Mouse (Mus musculus) CH12.LX (cell line): ENCODE results near the gene Wbp2. TPM values are rescaled to one million over a fixed set of nuclear protein-coding genes. Genes with fewer than 3 reads are reported as not detected.

ENCODE experiments used
- DNase-seq: peaks from one replicate; pipeline ENCODE4 v3.0.0-alpha.2; 2013; ENCODE audit errors: extremely low read depth
- H3K27ac ChIP-seq: 2 replicates; pipeline ENCODE4 v1.5.1; 2012; ENCODE audit warnings: low read depth, mild to moderate bottlenecking, control low read depth, moderate library complexity; ENCODE audit not compliant: insufficient read depth
- H3K27me3 ChIP-seq: replicated peaks from 2 replicates; pipeline ENCODE3; 2012; ENCODE audit warnings: inconsistent platforms
- H3K36me3 ChIP-seq, 2 experiments: replicated peaks in 1 of 2; 2 replicates each; pipeline versions ENCODE3 to v1.6.1; 2012; ENCODE audit warnings: inconsistent platforms in 1 of 2, low read length in 1 of 2, mild to moderate bottlenecking in 1 of 2, mixed read lengths in 1 of 2, moderate library complexity in 1 of 2; ENCODE audit not compliant: control insufficient read depth in 1 of 2, insufficient read depth in 1 of 2
- H3K4me1 ChIP-seq, 2 experiments: 2 replicates each; pipeline ENCODE4 v1.6.1; 2012; ENCODE audit warnings: inconsistent platforms in 1 of 2, moderate library complexity in 1 of 2; ENCODE audit not compliant: insufficient read depth in 2 of 2, control insufficient read depth in 1 of 2
- H3K4me2 ChIP-seq: 2 replicates; pipeline ENCODE4 v1.6.1; 2012; ENCODE audit warnings: low read depth, mild to moderate bottlenecking, control low read depth; ENCODE audit not compliant: poor library complexity, insufficient read depth, severe bottlenecking
- H3K4me3 ChIP-seq, 3 experiments: fragments of 150-350 bp in 1 of 3; sonication (generic) in 1 of 3; replicated peaks in 1 of 3; 2 replicates each; pipeline versions ENCODE3 to v1.5.1; 2011 to 2012; ENCODE audit warnings: low read depth in 2 of 3, low read length in 2 of 3, mild to moderate bottlenecking in 2 of 3, moderate library complexity in 2 of 3, control low read depth in 1 of 3, improper control_type of control experiment in 1 of 3, inconsistent platforms in 1 of 3, mixed read lengths in 1 of 3; ENCODE audit not compliant: poor library complexity in 1 of 3
- H3K79me2 ChIP-seq: replicated peaks from 2 replicates; pipeline ENCODE4 v1.6.1; 2012; ENCODE audit warnings: mild to moderate bottlenecking, moderate library complexity; ENCODE audit not compliant: control insufficient read depth, poor library complexity, insufficient read depth, severe bottlenecking; ENCODE audit errors: extremely low read depth
- H3K9ac ChIP-seq: 2 replicates; pipeline ENCODE4 v1.6.1; 2012; ENCODE audit warnings: low read depth, mild to moderate bottlenecking, control low read depth, moderate library complexity; ENCODE audit not compliant: insufficient read depth
- H3K9me3 ChIP-seq: replicated peaks from 2 replicates; pipeline ENCODE3; 2012; ENCODE audit warnings: low read length, inconsistent platforms, mixed read lengths
- CHD1 ChIP-seq: IDR thresholded peaks from 2 replicates; pipeline ENCODE4 v1.6.1; 2012; ENCODE audit warnings: low read depth, low read length, improper control_type of control experiment, inconsistent platforms
- CHD2 ChIP-seq: IDR thresholded peaks from 2 replicates; pipeline ENCODE4 v1.6.1; 2011; ENCODE audit warnings: low read length, improper control_type of control experiment
- CTCF ChIP-seq, 2 experiments: IDR thresholded peaks in 1 of 2; conservative IDR thresholded peaks in 1 of 2; 2 replicates each; pipeline ENCODE4 v1.5.1; 2011 to 2012; ENCODE audit warnings: low read depth in 2 of 2, low read length in 2 of 2, improper control_type of control experiment in 1 of 2, inconsistent platforms in 1 of 2, mild to moderate bottlenecking in 1 of 2, moderate library complexity in 1 of 2
- E2F4 ChIP-seq: IDR thresholded peaks from 2 replicates; pipeline ENCODE4 v1.6.1; 2011; ENCODE audit warnings: low read depth, low read length, improper control_type of control experiment; ENCODE audit not compliant: insufficient replicate concordance
- ELF1 ChIP-seq: IDR thresholded peaks from 2 replicates; pipeline ENCODE4 v1.6.1; 2014; ENCODE audit warnings: low read depth, mild to moderate bottlenecking, inconsistent platforms, low read length, improper control_type of control experiment
- IRF4 ChIP-seq: IDR thresholded peaks from 2 replicates; pipeline ENCODE4 v1.6.1; 2014; ENCODE audit warnings: low read depth, mild to moderate bottlenecking, inconsistent platforms, low read length, improper control_type of control experiment
- JUN ChIP-seq: IDR thresholded peaks from 2 replicates; pipeline ENCODE4 v1.6.1; 2011; ENCODE audit warnings: low read depth, mild to moderate bottlenecking, low read length, improper control_type of control experiment, moderate library complexity; ENCODE audit not compliant: insufficient read depth
- JUND ChIP-seq: conservative IDR thresholded peaks from 2 replicates; pipeline ENCODE4 v1.6.1; 2011; ENCODE audit warnings: low read depth, low read length, improper control_type of control experiment
- MAX ChIP-seq: IDR thresholded peaks from 2 replicates; pipeline ENCODE4 v1.6.1; 2011; ENCODE audit warnings: low read length, improper control_type of control experiment
- MXI1 ChIP-seq: IDR thresholded peaks from 2 replicates; pipeline ENCODE4 v1.6.1; 2011; ENCODE audit warnings: mild to moderate bottlenecking, low read depth, low read length, improper control_type of control experiment
- MYC ChIP-seq: IDR thresholded peaks from 2 replicates; pipeline ENCODE4 v1.6.1; 2011; ENCODE audit warnings: low read depth, mild to moderate bottlenecking, improper control_type of control experiment, low read length
- NELFE ChIP-seq: IDR thresholded peaks from 2 replicates; pipeline ENCODE4 v1.6.1; 2011; ENCODE audit warnings: low read depth, low read length, improper control_type of control experiment
- NRF1 ChIP-seq: IDR thresholded peaks from 2 replicates; pipeline ENCODE4 v1.6.1; 2014; ENCODE audit warnings: low read depth, mild to moderate bottlenecking, inconsistent platforms, low read length, improper control_type of control experiment, moderate library complexity
- POLR2A ChIP-seq: IDR thresholded peaks from 2 replicates; pipeline ENCODE4 v1.6.1; 2011; ENCODE audit warnings: low read depth, mild to moderate bottlenecking, improper control_type of control experiment, low read length
- RCOR1 ChIP-seq: conservative IDR thresholded peaks from 2 replicates; pipeline ENCODE4 v1.6.1; 2012; ENCODE audit warnings: low read depth, mild to moderate bottlenecking, inconsistent platforms, low read length, improper control_type of control experiment
- TBP ChIP-seq: conservative IDR thresholded peaks from 2 replicates; pipeline ENCODE4 v1.6.1; 2011; ENCODE audit warnings: low read depth, low read length, improper control_type of control experiment
- USF2 ChIP-seq: conservative IDR thresholded peaks from 2 replicates; pipeline ENCODE4 v1.6.1; 2011; ENCODE audit warnings: low read depth, low read length, improper control_type of control experiment
- ZC3H11A ChIP-seq: IDR thresholded peaks from 2 replicates; pipeline ENCODE4 v1.6.1; 2012; ENCODE audit warnings: low read depth, mild to moderate bottlenecking, inconsistent platforms, low read length, improper control_type of control experiment
- dilution Hi-C: fragments of 300-500 bp; cut with MboI; formaldehyde crosslinking; loops from 2 replicates; pipeline ENCODE4 v1.14.3; 2020; ENCODE audit warnings: low sequenced_read_pairs; ENCODE audit not compliant: extremely low pct_unique_long_range_greater_than_20kb, extremely low pct_ligation_motif_present
- in situ Hi-C: fragments of 300-500 bp; cut with MboI; formaldehyde crosslinking; loops from 3 replicates; pipeline ENCODE4 v1.14.3; 2019; ENCODE audit warnings: low sequenced_read_pairs, low pct_ligation_motif_present, low pct_unique_long_range_greater_than_20kb, mixed read lengths
- polyA plus RNA-seq: library from polyadenylated mRNA; unstranded; fragments of >175 nt; gene quantifications from 2 replicates; pipeline ENCODE4 v1.2.1, GENCODE M21; 2012; ENCODE audit warnings: low read depth; ENCODE audit not compliant: insufficient read length
- total RNA-seq, 2 experiments: library from RNA; depleted of rRNA; stranded (reverse); fragments of 300-350 nt in 1 of 2; fragments of >200 nt in 1 of 2; gene quantifications; 2 replicates each; pipeline ENCODE4 v1.2.3; 2012 to 2014

Wbp2 gene
- total and polyA plus RNA-seq, 3 experiments = 15.2 to 97.1 (median 30.7) TPM

- Histone ChIP-seq H3K27ac (no peak overlapping the region), H3K79me2 (no peaks in the 10 kb centered on the region), H3K9me3 (no peaks in the 10 kb centered on the region), H3K9ac (no peak overlapping the region), H3K27me3 (no peaks in the 10 kb centered on the region), H3K4me3 (no peak overlapping the region), H3K4me1 (peaks cover 0 to 2% of the 10 kb centered on the region in 2 experiments; a peak in 2 of 4 replicates), H3K36me3 (peaks cover 0 to 4% of the 10 kb centered on the region in 2 experiments), H3K4me2 (no peak overlapping the region)
- no peak for DNase-seq
- dilution Hi-C loops (no loop called here), in situ Hi-C loops (no loop called here)
- TF ChIP-seq RCOR1 (no peak), E2F4 (no peak), MYC (no peak), CHD2 (no peak), CHD1 (no peak), IRF4 (no peak), NELFE (no peak), POLR2A (no peak), TBP (no peak), MXI1 (no peak)
Measured at GRCm38 (mm10) chr11:116117241-116117640, 30.4 kb upstream of the Wbp2 start.

- dilution Hi-C loops (no loop called here), in situ Hi-C loops (no loop called here)
Measured at GRCm38 (mm10) chr11:116111611-116112203, 24.9 kb upstream of the Wbp2 start.

GRCm38 (mm10) chr11:116111067-116111466 is 24.3 kb upstream of the Wbp2 start:
- in situ Hi-C loops = no loop called here
- Histone ChIP-seq H3K36me3 (no peaks in the 10 kb centered on the region), H3K4me1 (peaks cover 12 to 13% of the 10 kb centered on the region in 2 experiments), H3K9ac (no peak overlapping the region), H3K27ac (no peak overlapping the region), H3K79me2 (no peaks in the 10 kb centered on the region), H3K27me3 (no peaks in the 10 kb centered on the region), H3K4me3 (no peak overlapping the region), H3K9me3 (peaks cover 12% of the 10 kb centered on the region), H3K4me2 (no peak overlapping the region)
- DNase-seq = no peak
- dilution Hi-C loops = no loop called here
- TF ChIP-seq JUND = no peak
- TF ChIP-seq CTCF (conservative IDR thresholded peaks at IDR 0.05 in 1 of 2, IDR thresholded peaks at IDR 0.05 in 1 of 2; ENCODE audit: low read depth in 2 of 2, low read length in 2 of 2) = peak in 1 of 2 experiments; percentile 22; a peak in 1 of 4 replicates
- TF ChIP-seq ELF1 = no peak

More at GRCm38 (mm10) chr11:116111611-116112203, 24.9 kb upstream of the Wbp2 start:
- H3K27ac ChIP-seq = no peak overlapping the region
- H3K9ac ChIP-seq = no peak overlapping the region
- no peak overlapping the region for H3K4me2 ChIP-seq
- no peaks in the 10 kb centered on the region for H3K27me3 ChIP-seq
- no peak for DNase-seq
- H3K4me1 ChIP-seq = peaks cover 11 to 12% of the 10 kb centered on the region in 2 experiments
- no peak overlapping the region for H3K4me3 ChIP-seq
- H3K36me3 ChIP-seq = no peaks in the 10 kb centered on the region
- TF ChIP-seq ZC3H11A (no peak), CHD2 (no peak), MAX (no peak), POLR2A (no peak), ELF1 (no peak), NRF1 (no peak), JUN (no peak), JUND (no peak), USF2 (no peak), MXI1 (no peak)
- H3K79me2 ChIP-seq = no peaks in the 10 kb centered on the region
- peaks cover 12% of the 10 kb centered on the region for H3K9me3 ChIP-seq
